Mouse (Mus musculus): ENCODE measurements at regions not wholly inside any gene's neighbourhood (a gene's known extent, or its start where the extent isn't known, plus 50 kb on each side); places are given as distances from the start of the nearest gene placed in this dataset.

GRCm38 (mm10) chr3:58317240-58317639 is 97.3 kb upstream of the Tsc22d2 start:
- H3K4me1 ChIP-seq (ENCODE audit: control insufficient read depth, insufficient read depth, low read length), result no peaks in the 10 kb centered on the region
- H3K4me3 ChIP-seq, result no peak overlapping the region
- DNase-seq, result no peak
- H3K9ac ChIP-seq (ENCODE audit: low read depth, low read length), result no peak overlapping the region
- TF ChIP-seq CTCF (IDR thresholded peaks at IDR 0.05), result no peak
- H3K79me2 ChIP-seq (replicated peaks; ENCODE audit: control insufficient read depth, insufficient read depth, low read length), result no peaks in the 10 kb centered on the region
- intact Hi-C loops (cut with DNase I), result no loop called here
- H3K27me3 ChIP-seq (ENCODE audit: control insufficient read depth, insufficient read depth, low read length), result no peaks in the 10 kb centered on the region
- H3K36me3 ChIP-seq (ENCODE audit: control insufficient read depth, insufficient read depth, low read length), result no peaks in the 10 kb centered on the region
- H3K27ac ChIP-seq, result no peak overlapping the region
- WGBS, result 64% methylated on average over 2 of the region's 2 CpGs

- H3K27ac ChIP-seq, result no peak overlapping the region
- TF ChIP-seq EP300 (IDR thresholded peaks at IDR 0.05; ENCODE audit: insufficient read depth, low read depth, low read length), result no peak
- no peak for TF ChIP-seq POLR2A (IDR thresholded peaks at IDR 0.05; ENCODE audit: insufficient read depth, low read depth, low read length)
- no peak for TF ChIP-seq CTCF (IDR thresholded peaks at IDR 0.05)
- WGBS, result 86% methylated on average over 2 of the region's 2 CpGs
- no peaks in the 10 kb centered on the region for H3K79me2 ChIP-seq (replicated peaks; ENCODE audit: control insufficient read depth, insufficient read depth, low read length)
- intact Hi-C loops (cut with DNase I), result no loop called here
- no peaks in the 10 kb centered on the region for H3K4me1 ChIP-seq (ENCODE audit: control insufficient read depth, insufficient read depth, low read length)
- no peak overlapping the region for H3K4me3 ChIP-seq
- H3K36me3 ChIP-seq (ENCODE audit: control insufficient read depth, insufficient read depth, low read length), result no peaks in the 10 kb centered on the region
- DNase-seq, result no peak
- H3K9ac ChIP-seq (ENCODE audit: low read depth, low read length), result no peak overlapping the region
- H3K27me3 ChIP-seq (ENCODE audit: control insufficient read depth, insufficient read depth, low read length), result no peaks in the 10 kb centered on the region
Measured at GRCm38 (mm10) chr3:58318756-58319155, 95.8 kb upstream of the Tsc22d2 start.

- Histone ChIP-seq H3K27ac (no peak overlapping the region), H3K36me3 (ENCODE audit: control insufficient read depth, insufficient read depth, low read length) (no peaks in the 10 kb centered on the region), H3K4me1 (ENCODE audit: control insufficient read depth, insufficient read depth, low read length) (no peaks in the 10 kb centered on the region), H3K27me3 (ENCODE audit: control insufficient read depth, insufficient read depth, low read length) (no peaks in the 10 kb centered on the region), H3K4me3 (no peak overlapping the region), H3K79me2 (replicated peaks; ENCODE audit: control insufficient read depth, insufficient read depth, low read length) (no peaks in the 10 kb centered on the region), H3K9ac (ENCODE audit: low read depth, low read length) (no peak overlapping the region)
- 82% methylated on average over 1 of the region's 1 CpGs for WGBS
- TF ChIP-seq POLR2A (IDR thresholded peaks at IDR 0.05; ENCODE audit: insufficient read depth, low read depth, low read length) (no peak), CTCF (IDR thresholded peaks at IDR 0.05) (no peak), EP300 (IDR thresholded peaks at IDR 0.05; ENCODE audit: insufficient read depth, low read depth, low read length) (no peak)
- intact Hi-C loops (cut with DNase I), result no loop called here
- DNase-seq, result no peak
Measured at GRCm38 (mm10) chr3:58319463-58319862, 95.1 kb upstream of the Tsc22d2 start.

- H3K36me3 ChIP-seq (ENCODE audit: control insufficient read depth, insufficient read depth, low read length), result no peaks in the 10 kb centered on the region
- 39% methylated on average over 4 of the region's 4 CpGs for WGBS
- intact Hi-C loops (cut with DNase I), result no loop called here
- TF ChIP-seq EP300 (IDR thresholded peaks at IDR 0.05; ENCODE audit: insufficient read depth, low read depth, low read length), result no peak
- H3K9ac ChIP-seq (ENCODE audit: low read depth, low read length), result no peak overlapping the region
- no peak overlapping the region for H3K4me3 ChIP-seq
- DNase-seq, result no peak
- no peaks in the 10 kb centered on the region for H3K27me3 ChIP-seq (ENCODE audit: control insufficient read depth, insufficient read depth, low read length)
- no peaks in the 10 kb centered on the region for H3K79me2 ChIP-seq (replicated peaks; ENCODE audit: control insufficient read depth, insufficient read depth, low read length)
- no peak overlapping the region for H3K27ac ChIP-seq
- no peaks in the 10 kb centered on the region for H3K4me1 ChIP-seq (ENCODE audit: control insufficient read depth, insufficient read depth, low read length)
Measured at GRCm38 (mm10) chr3:58320812-58321211, 93.7 kb upstream of the Tsc22d2 start.

GRCm38 (mm10) chr3:58322322-58322721 is 92.2 kb upstream of the Tsc22d2 start:
- 48% methylated on average over 1 of the region's 1 CpGs for WGBS
- intact Hi-C loops (cut with DNase I), result no loop called here
- H3K27me3 ChIP-seq (ENCODE audit: control insufficient read depth, insufficient read depth, low read length), result no peaks in the 10 kb centered on the region

GRCm38 (mm10) chr3:58327721-58328120 is 86.8 kb upstream of the Tsc22d2 start:
- Histone ChIP-seq H3K9ac (ENCODE audit: low read depth, low read length) (no peak overlapping the region), H3K36me3 (ENCODE audit: control insufficient read depth, insufficient read depth, low read length) (no peaks in the 10 kb centered on the region), H3K27ac (no peak overlapping the region), H3K79me2 (replicated peaks; ENCODE audit: control insufficient read depth, insufficient read depth, low read length) (no peaks in the 10 kb centered on the region), H3K4me1 (ENCODE audit: control insufficient read depth, insufficient read depth, low read length) (no peaks in the 10 kb centered on the region), H3K4me3 (no peak overlapping the region), H3K27me3 (ENCODE audit: control insufficient read depth, insufficient read depth, low read length) (no peaks in the 10 kb centered on the region)
- DNase-seq, result no peak
- intact Hi-C loops (cut with DNase I), result no loop called here
- WGBS, result 64% methylated on average over 2 of the region's 2 CpGs
- TF ChIP-seq POLR2A (IDR thresholded peaks at IDR 0.05; ENCODE audit: insufficient read depth, low read depth, low read length) (no peak), CTCF (IDR thresholded peaks at IDR 0.05) (no peak), EP300 (IDR thresholded peaks at IDR 0.05; ENCODE audit: insufficient read depth, low read depth, low read length) (no peak)

More at GRCm38 (mm10) chr3:58322322-58322721, 92.2 kb upstream of the Tsc22d2 start:
- Histone ChIP-seq H3K27ac (no peak overlapping the region), H3K9ac (ENCODE audit: low read depth, low read length) (no peak overlapping the region), H3K36me3 (ENCODE audit: control insufficient read depth, insufficient read depth, low read length) (no peaks in the 10 kb centered on the region), H3K4me3 (no peak overlapping the region), H3K79me2 (replicated peaks; ENCODE audit: control insufficient read depth, insufficient read depth, low read length) (no peaks in the 10 kb centered on the region), H3K4me1 (ENCODE audit: control insufficient read depth, insufficient read depth, low read length) (no peaks in the 10 kb centered on the region)
- DNase-seq, result no peak
- TF ChIP-seq POLR2A (IDR thresholded peaks at IDR 0.05; ENCODE audit: insufficient read depth, low read depth, low read length) (no peak), EP300 (IDR thresholded peaks at IDR 0.05; ENCODE audit: insufficient read depth, low read depth, low read length) (no peak), CTCF (IDR thresholded peaks at IDR 0.05) (no peak)
